Mouse (Mus musculus) spleen, adult 2 months (tissue): ENCODE results near the gene Vps39.

ENCODE experiments used
- CTCF ChIP-seq: fragments of 200-500 bp; IDR thresholded peaks from 2 replicates; pipeline ENCODE4 v1.5.1; 2011; ENCODE audit warnings: mild to moderate bottlenecking, inconsistent platforms; ENCODE audit not compliant: insufficient read depth, insufficient read length, insufficient replicate concordance; ENCODE audit errors: extremely low read depth
- POLR2A ChIP-seq: fragments of 200-500 bp; IDR thresholded peaks from 2 replicates; pipeline ENCODE4 v1.6.1; 2011; ENCODE audit warnings: low read depth, low read length, inconsistent platforms

DNA sequence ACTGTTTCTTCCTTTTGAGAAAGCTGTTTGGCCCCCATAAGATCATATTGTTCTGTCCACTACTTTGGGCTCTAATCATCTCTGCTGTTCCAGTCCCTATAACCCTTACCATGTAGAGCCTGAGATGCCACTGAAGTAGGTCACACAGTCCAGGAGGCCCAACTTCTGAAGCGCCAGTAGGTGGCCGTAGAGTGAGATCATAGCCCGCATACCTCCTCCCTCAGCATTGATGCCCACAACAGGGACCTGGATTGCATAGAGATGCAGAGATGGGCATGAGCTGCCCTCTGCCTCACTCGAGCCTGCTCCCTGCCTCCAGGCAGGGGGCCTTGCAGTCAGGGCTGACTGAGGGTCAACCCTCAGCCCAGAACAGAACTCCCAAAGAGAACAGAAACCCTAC is 76.0 kb downstream of the Vps39 start:
- TF ChIP-seq CTCF (no peak), POLR2A (no peak)
